In the genomic region with DNA sequence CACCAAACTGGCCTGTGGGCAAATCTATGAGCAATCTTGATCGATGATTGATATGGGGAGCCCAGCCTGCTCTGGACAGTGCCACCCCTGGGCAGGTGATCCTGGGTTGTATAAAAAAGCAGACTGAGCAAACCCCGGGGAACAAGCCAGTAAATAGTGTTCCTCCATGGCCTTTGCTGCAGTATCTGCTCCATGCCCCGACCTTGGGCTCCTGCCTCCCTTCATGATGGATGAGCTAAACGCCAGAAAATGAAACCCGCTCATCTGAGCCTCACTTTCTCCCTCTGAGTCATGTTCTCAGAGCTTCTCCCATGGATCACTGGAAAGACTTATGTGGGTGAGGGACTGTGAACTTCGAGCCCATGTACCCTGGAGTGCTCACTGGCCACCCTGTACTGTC, we compare ENCODE assay signal across 33 mouse cellular contexts. TPM values are rescaled to one million over a fixed set of nuclear protein-coding genes. Genes with fewer than 3 reads are reported as not detected.
A peak's percentile ranks its signal among the peaks of the same experiment; 100 is the strongest.
DNase-seq lines count a peak whose midpoint lies in the region; ATAC-seq lines count a peak whose summit lies in the region.
"Had no signal": no experiment of that assay in that cellular context is flagged by ENCODE, and none has a peak within 500 bp of the region (broad histone marks: within the 10 kb centered on the region; RNA-seq: fewer than 3 reads in every experiment).

No protein-coding gene starts in this region.

- WGBS in forebrain, embryonic 13.5 days, result 77% methylated on average over 6 of the region's 6 CpGs
- 84% methylated on average over 6 of the region's 6 CpGs for WGBS in forebrain, embryonic 10.5 days
- 69% methylated on average over 6 of the region's 6 CpGs for WGBS in neural tube, embryonic 13.5 days

- H3K36me3 ChIP-seq in forebrain, embryonic 13.5 days (ENCODE audit: poor library complexity, severe bottlenecking), result no peaks in the 10 kb centered on the region
- H3K36me3 ChIP-seq in forebrain, embryonic 10.5 days (replicated peaks), result no peaks in the 10 kb centered on the region
- no peaks in the 10 kb centered on the region for H3K36me3 ChIP-seq in neural tube, embryonic 13.5 days
- H3K36me3 ChIP-seq: hindbrain, embryonic 15.5 days; kidney, embryonic 15.5 days; limb, embryonic 12.5 days; liver, embryonic 15.5 days; lung, embryonic 15.5 days; midbrain, embryonic 12.5 days had no signal

- no peak overlapping the region for H3K9ac ChIP-seq in forebrain, embryonic 13.5 days
- no peak overlapping the region for H3K9ac ChIP-seq in neural tube, embryonic 13.5 days
- H3K9ac ChIP-seq: hindbrain, embryonic 15.5 days; kidney, embryonic 15.5 days; limb, embryonic 12.5 days; liver, embryonic 15.5 days; lung, embryonic 15.5 days; midbrain, embryonic 12.5 days had no signal

- no peak overlapping the region for H3K4me2 ChIP-seq in forebrain, embryonic 13.5 days
- H3K4me2 ChIP-seq in neural tube, embryonic 13.5 days, result no peak overlapping the region
- H3K4me2 ChIP-seq: heart, embryonic 11.5 days; kidney, embryonic 15.5 days; limb, embryonic 12.5 days; liver, embryonic 15.5 days; lung, embryonic 15.5 days; midbrain, embryonic 12.5 days had no signal

- ATAC-seq in forebrain, embryonic 13.5 days, result no peak
- ATAC-seq in neural tube, embryonic 13.5 days (ENCODE audit: low read depth), result no peak
- ATAC-seq in granulocyte monocyte progenitor cell, adult 5-6 weeks (replicated peaks; ENCODE audit: poor library complexity, severe bottlenecking), result no peak
- ATAC-seq: forebrain, embryonic 14.5 days; inflammation-experienced regulatory T-cells, adult 6 months had no signal

- no peaks in the 10 kb centered on the region for H3K9me3 ChIP-seq in forebrain, embryonic 13.5 days (replicated peaks)
- H3K9me3 ChIP-seq in forebrain, embryonic 10.5 days, result no peaks in the 10 kb centered on the region
- H3K9me3 ChIP-seq in neural tube, embryonic 13.5 days, result no peaks in the 10 kb centered on the region
- H3K9me3 ChIP-seq: hindbrain, embryonic 15.5 days; kidney, embryonic 15.5 days; liver, embryonic 15.5 days; lung, embryonic 15.5 days; midbrain, embryonic 12.5 days had no signal

- peaks cover 67% of the 10 kb centered on the region for H3K4me1 ChIP-seq in forebrain, embryonic 13.5 days
- H3K4me1 ChIP-seq in forebrain, embryonic 10.5 days, result peaks cover 46% of the 10 kb centered on the region
- H3K4me1 ChIP-seq in neural tube, embryonic 13.5 days (replicated peaks), result peaks cover 69% of the 10 kb centered on the region
- H3K4me1 ChIP-seq: liver, embryonic 15.5 days had no signal

- H3K27ac ChIP-seq in forebrain, embryonic 13.5 days, result peak overlapping the region; percentile 74
- no peak overlapping the region for H3K27ac ChIP-seq in forebrain, embryonic 10.5 days
- 0 out of 2 replicates have a peak overlapping the region, but pooled peaks have one; percentile 62 for H3K27ac ChIP-seq in neural tube, embryonic 13.5 days (replicated peaks)
- H3K27ac ChIP-seq: kidney, embryonic 15.5 days; left cerebral cortex, adult 2 months; limb, embryonic 12.5 days; liver, embryonic 15.5 days; lung, embryonic 15.5 days had no signal

- H3K27me3 ChIP-seq in forebrain, embryonic 13.5 days, result peaks cover 21% of the 10 kb centered on the region
- peaks cover 39% of the 10 kb centered on the region for H3K27me3 ChIP-seq in forebrain, embryonic 10.5 days (ENCODE audit: poor library complexity, severe bottlenecking)
- peaks cover 26% of the 10 kb centered on the region for H3K27me3 ChIP-seq in neural tube, embryonic 13.5 days
- H3K27me3 ChIP-seq: hindbrain, embryonic 15.5 days had no signal

- no peak overlapping the region for H3K4me3 ChIP-seq in forebrain, embryonic 13.5 days
- no peak overlapping the region for H3K4me3 ChIP-seq in forebrain, embryonic 10.5 days
- H3K4me3 ChIP-seq in neural tube, embryonic 13.5 days, result no peak overlapping the region
- H3K4me3 ChIP-seq: erythroblast, embryonic 14.5 days; hindbrain, embryonic 15.5 days; kidney, embryonic 15.5 days; layer of hippocampus, adult 2 months; left cerebral cortex, adult 2 months; limb, embryonic 12.5 days; liver, embryonic 15.5 days; lung, embryonic 15.5 days; midbrain, embryonic 12.5 days; myocyte had no signal

- no peak for DNase-seq in forebrain, embryonic 10.5 days (ENCODE audit: extremely low spot score, low spot score)
- DNase-seq in neural tube, embryonic 10.5 days (ENCODE audit: extremely low spot score, low spot score), result no peak
- DNase-seq in adrenal gland, postnatal 36 days, result peak; percentile 74 to 78
- DNase-seq: B cell, adult 2 months; cerebellum, adult 11 months; cerebellum, adult 9-11 months; embryo, embryonic 11 days; gastrocnemius, postnatal 25 days; heart, adult 18-20 months; heart, postnatal 4 days; kidney, adult 11 months; kidney, postnatal 36 days; retina, postnatal 1 day; right cerebral cortex, postnatal 14 days had no signal

RNA-seq across cellular contexts. Expression of gene Tmem179, which starts 10.3 kb away (rescaled TPM):
- polyA plus RNA-seq in forebrain, embryonic 13.5 days (2015; fragmentation: Nextera tagmentation; extraction: Ambion mirVana), result 23.3 and 30.7 TPM in 2 replicates
- polyA plus RNA-seq in forebrain, embryonic 10.5 days (2016; fragmentation: Nextera tagmentation; extraction: Ambion mirVana), result 0.55 and 0.89 TPM in 2 replicates
- polyA plus RNA-seq in neural tube, embryonic 13.5 days (2015; fragmentation: Nextera tagmentation; extraction: Ambion mirVana), result 35.3 and 36.6 TPM in 2 replicates
- total RNA-seq in adrenal gland, postnatal 36 days (2021), result 1 to 10 TPM; 4.3 to 5.6 TPM
- not detected in 2 replicates for total RNA-seq in granulocyte monocyte progenitor cell, adult 5-6 weeks (2014; fragmentation: Nextera tagmentation)
- not detected in 2 replicates for total RNA-seq in granulocyte monocyte progenitor cell, adult 5-6 weeks (2017)
- total RNA-seq: gastrocnemius, adult 18-20 months; liver, adult 2 months; megakaryocyte progenitor cell, adult 5-6 weeks had no signal
- polyA plus RNA-seq: erythroblast, embryonic 14.5 days; inflammation-experienced regulatory T-cells, adult 6 months; liver, adult 2 months had no signal

RNA-seq across cellular contexts. Expression of gene A530016L24Rik, which starts 17.0 kb away (rescaled TPM):
- polyA plus RNA-seq in forebrain, embryonic 13.5 days (2015; fragmentation: Nextera tagmentation; extraction: Ambion mirVana), result 0.11 TPM in 1 of 2 replicates, not detected in the other
- not detected in 2 replicates for polyA plus RNA-seq in forebrain, embryonic 10.5 days (2016; fragmentation: Nextera tagmentation; extraction: Ambion mirVana)
- polyA plus RNA-seq in neural tube, embryonic 13.5 days (2015; fragmentation: Nextera tagmentation; extraction: Ambion mirVana), result 0.27 and 0.30 TPM in 2 replicates
- total RNA-seq in adrenal gland, postnatal 36 days (2021), result 10 to 100 TPM; 21.7 to 41.5 TPM
- not detected in 2 replicates for total RNA-seq in granulocyte monocyte progenitor cell, adult 5-6 weeks (2014; fragmentation: Nextera tagmentation)
- not detected in 2 replicates for total RNA-seq in granulocyte monocyte progenitor cell, adult 5-6 weeks (2017)
- total RNA-seq: left cerebral cortex, adult 2 months; megakaryocyte progenitor cell, adult 5-6 weeks had no signal
- polyA plus RNA-seq: inflammation-experienced regulatory T-cells, adult 6 months; limb, embryonic 12.5 days; liver, embryonic 15.5 days; midbrain, embryonic 12.5 days had no signal

Comparison
In these comparisons a context has a peak if more than half of its experiments do, and no peak if none do; other contexts are left out.
1. RNA of gene Tmem179, which starts 10.3 kb away (polyA plus RNA-seq): 35.3 to 36.6 TPM in neural tube, embryonic 13.5 days and 23.3 to 30.7 TPM in forebrain, embryonic 13.5 days; 0.55 to 0.89 TPM in forebrain, embryonic 10.5 days; every median in the first group is over 10 times any median in the second.
2. DNase-seq: peak in adrenal gland, postnatal 36 days (2 of 2); none in forebrain, embryonic 10.5 days (single experiment) and neural tube, embryonic 10.5 days (single experiment).